Mouse (Mus musculus) kidney, adult 2 months (tissue): Measurements from ENCODE around the gene Prkar1b.

Experiments used
- CTCF ChIP-seq: fragments of 200-500 bp; conservative IDR thresholded peaks from 2 replicates; pipeline ENCODE4 v1.5.1; 2011; ENCODE audit warnings: low read depth, mild to moderate bottlenecking, control low read depth, low read length, moderate library complexity, mixed read lengths; ENCODE audit not compliant: insufficient read depth, insufficient read length
- POLR2A ChIP-seq: fragments of 200-500 bp; IDR thresholded peaks from one replicate; pipeline ENCODE4 v1.6.1; 2011; ENCODE audit warnings: low read depth, low read length, control low read depth

GRCm38 (mm10) chr5:139049367-139049766 is 100.4 kb downstream of the Prkar1b start:
- TF ChIP-seq CTCF (no peak), POLR2A (no peak)
